Mouse (Mus musculus): Measurements from ENCODE around the gene Atg9a.

- no peak for TF ChIP-seq POLR2A (IDR thresholded peaks at IDR 0.05; ENCODE audit: low read depth, low read length)
- no peak for TF ChIP-seq CTCF (IDR thresholded peaks at IDR 0.05; ENCODE audit: extremely low read depth, insufficient read depth, insufficient read length, insufficient replicate concordance)
These were observed 30.9 kb upstream of the Atg9a start for GRCm38 (mm10) chr1:75222926-75223325.

Data from spleen, adult 2 months (tissue).